Mouse (Mus musculus) heart, embryonic 14.5 days (tissue): ENCODE data around the gene Stk36. TPM values are rescaled to one million over a fixed set of nuclear protein-coding genes. Genes with fewer than 3 reads are reported as not detected.

Source experiments
- ATAC-seq: fragments of 200-750 bp; cut with Nextera tagmentation; 2 replicates; pipeline ENCODE4 v1.8.0; 2017; ENCODE audit warnings: low read depth, moderate TSS enrichment; ENCODE audit not compliant: insufficient number of reproducible peaks, insufficient read depth, low FRiP score
- H3K27ac ChIP-seq, 2 experiments: fragments of 200-500 bp in 1 of 2; fragments of 300-500 bp in 1 of 2; sonication (generic) in 1 of 2; replicated peaks in 1 of 2; 2 replicates each; pipeline ENCODE4 v1.5.1; 2012 to 2014; ENCODE audit warnings: low read depth in 2 of 2, low read length in 2 of 2, control low read depth in 1 of 2, mild to moderate bottlenecking in 1 of 2, mixed read lengths in 1 of 2; ENCODE audit not compliant: control insufficient read depth in 1 of 2, insufficient read depth in 1 of 2
- H3K27me3 ChIP-seq: fragments of 300-500 bp; sonication (generic); 2 replicates; pipeline ENCODE4 v1.6.1; 2014; ENCODE audit warnings: mild to moderate bottlenecking, low read length, control low read depth; ENCODE audit not compliant: control insufficient read depth, insufficient read depth
- H3K36me3 ChIP-seq: fragments of 300-500 bp; sonication (generic); 2 replicates; pipeline ENCODE4 v1.6.1; 2014; ENCODE audit warnings: mild to moderate bottlenecking, control low read depth, low read length, mixed read lengths; ENCODE audit not compliant: control insufficient read depth, insufficient read depth
- H3K4me1 ChIP-seq, 2 experiments: fragments of 200-500 bp in 1 of 2; fragments of 300-500 bp in 1 of 2; sonication (generic) in 1 of 2; 2 replicates each; pipeline ENCODE4 v1.6.1; 2012 to 2014; ENCODE audit warnings: low read length in 2 of 2, control low read depth in 1 of 2, mixed read lengths in 1 of 2; ENCODE audit not compliant: control insufficient read depth in 2 of 2, insufficient read depth in 2 of 2
- H3K4me2 ChIP-seq: fragments of 300-500 bp; sonication (generic); 2 replicates; pipeline ENCODE4 v1.6.1; 2014; ENCODE audit warnings: mild to moderate bottlenecking, low read length
- H3K4me3 ChIP-seq, 2 experiments: fragments of 200-500 bp in 1 of 2; fragments of 300-500 bp in 1 of 2; sonication (generic) in 1 of 2; 2 replicates each; pipeline ENCODE4 v1.5.1; 2012 to 2014; ENCODE audit warnings: low read length in 2 of 2, mild to moderate bottlenecking in 2 of 2, control low read depth in 1 of 2, low read depth in 1 of 2, moderate library complexity in 1 of 2; ENCODE audit not compliant: control insufficient read depth in 1 of 2, insufficient read depth in 1 of 2
- H3K9ac ChIP-seq: fragments of 300-500 bp; sonication (generic); 2 replicates; pipeline ENCODE4 v1.6.1; 2014; ENCODE audit warnings: mild to moderate bottlenecking, low read length
- H3K9me3 ChIP-seq: fragments of 300-500 bp; sonication (generic); 2 replicates; pipeline ENCODE4 v1.6.1; 2016; ENCODE audit warnings: low read length, control low read depth; ENCODE audit not compliant: control insufficient read depth
- WGBS: fragments of 180-500 bp; shearing (Covaris S2); extraction: QIAGEN DNeasy Blood & Tissue Kit; methylation state at CpG from one replicate; pipeline ENCODE4 v1.1.7; 2014; 5-methylcytosine and 5-hydroxymethylcytosine counted together
- polyA plus RNA-seq: library from polyadenylated mRNA; unstranded; fragments of >200 nt; fragmentation: Nextera tagmentation; extraction: Ambion mirVana; gene quantifications from 2 replicates; pipeline ENCODE4 v1.2.1, GENCODE M21; 2014

Gene Stk36
- polyA plus RNA-seq, 1 experiment from 2014 or later = 2.5 TPM

DNA sequence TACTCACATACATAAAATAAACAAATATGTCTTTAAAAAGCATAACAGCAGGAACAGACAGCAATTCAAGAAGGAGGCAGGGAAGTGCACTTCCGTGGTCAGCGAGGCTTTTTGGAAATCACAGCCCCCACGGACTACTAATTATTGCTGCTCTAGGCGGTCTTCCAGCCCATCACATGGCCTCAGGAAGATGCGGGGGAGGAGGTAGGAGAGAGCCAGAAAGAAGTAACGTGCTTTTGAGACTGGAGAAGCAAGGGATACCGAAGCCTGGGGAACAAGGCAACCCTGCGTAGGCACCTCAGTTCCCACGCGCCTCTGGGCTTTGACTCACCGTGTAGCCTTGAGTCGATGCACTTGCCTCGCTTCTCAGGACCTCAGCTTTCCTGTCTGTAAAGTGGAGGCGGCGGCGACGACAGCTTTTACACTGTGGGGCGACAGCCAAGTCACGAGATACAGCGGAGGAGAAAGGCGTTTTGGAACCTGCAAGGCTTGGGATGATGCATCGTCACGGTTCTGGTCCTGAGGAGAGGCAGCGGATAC, 13.9 kb upstream of the Stk36 start:
- Histone ChIP-seq H3K36me3 (peaks cover 49% of the 10 kb centered on the region), H3K27ac (peak overlapping the region; percentile 67 to 85), H3K4me3 (peak overlapping the region; percentile 80 to 90), H3K9ac (peak overlapping the region; percentile 84), H3K4me2 (peak overlapping the region; percentile 94), H3K4me1 (peaks cover 5 to 30% of the 10 kb centered on the region in 2 experiments; a peak in 3 of 4 replicates), H3K9me3 (no peaks in the 10 kb centered on the region), H3K27me3 (no peaks in the 10 kb centered on the region)
- 1% methylated on average over 24 of the region's 24 CpGs for WGBS
- ATAC-seq = no peak

GRCm38 (mm10) chr1:74587773-74588445, 13.3 kb upstream of the Stk36 start, which contains the start of the genes Zfp142 and Bcs1l:
TSS of gene Zfp142 (minus strand) at chr1:74588246.
TSS of gene Bcs1l (plus strand) at chr1:74588289.
- H3K4me3 ChIP-seq = peak within 1 kb of the TSS; percentile 90 to 96
- ATAC-seq = peak; percentile 98
- H3K27me3 ChIP-seq = no peaks in the 10 kb centered on the region
- H3K4me1 ChIP-seq = peaks cover 5 to 30% of the 10 kb centered on the region in 2 experiments; a peak in 3 of 4 replicates
- H3K9me3 ChIP-seq = no peaks in the 10 kb centered on the region
- H3K4me2 ChIP-seq = peak within 1 kb of the TSS; percentile 94
- under 1% methylated on average over 47 of the region's 48 CpGs for WGBS
- H3K27ac ChIP-seq = peak within 1 kb of the TSS; percentile 78 to 85
- H3K9ac ChIP-seq = peak within 1 kb of the TSS; percentile 84
- peaks cover 46% of the 10 kb centered on the region for H3K36me3 ChIP-seq

- 81% methylated on average over 8 of the region's 8 CpGs for WGBS
- Histone ChIP-seq H3K4me1 (no peaks in the 10 kb centered on the region), H3K4me2 (no peak overlapping the region), H3K36me3 (peaks cover 88% of the 10 kb centered on the region), H3K27ac (no peak overlapping the region), H3K9ac (no peak overlapping the region), H3K9me3 (no peaks in the 10 kb centered on the region), H3K27me3 (no peaks in the 10 kb centered on the region), H3K4me3 (no peak overlapping the region)
- ATAC-seq = no peak
These were observed 6.8 kb upstream of the Stk36 start for GRCm38 (mm10) chr1:74594434-74594833.

GRCm38 (mm10) chr1:74600501-74601266, 561 bp upstream of the Stk36 start:
- Histone ChIP-seq H3K4me2 (peak overlapping the region; percentile 84), H3K4me3 (peak overlapping the region; percentile 78 to 86), H3K9me3 (no peaks in the 10 kb centered on the region), H3K4me1 (peaks cover 0 to 12% of the 10 kb centered on the region in 2 experiments; a peak in 2 of 4 replicates), H3K27me3 (no peaks in the 10 kb centered on the region), H3K27ac (peak overlapping the region; percentile 30 to 34; a peak in 2 of 4 replicates), H3K36me3 (peaks cover 33% of the 10 kb centered on the region), H3K9ac (peak overlapping the region; percentile 87)
- 0 out of 2 replicates have a peak, but pooled peaks have one; percentile 16 for ATAC-seq
- WGBS = 9% methylated on average over 26 of the region's 26 CpGs

GRCm38 (mm10) chr1:74624183-74624582, 22.9 kb downstream of the Stk36 start:
- Histone ChIP-seq H3K9ac (no peak overlapping the region), H3K4me2 (no peak overlapping the region), H3K4me3 (no peak overlapping the region), H3K27ac (no peak overlapping the region), H3K36me3 (no peaks in the 10 kb centered on the region), H3K27me3 (no peaks in the 10 kb centered on the region), H3K9me3 (no peaks in the 10 kb centered on the region), H3K4me1 (peaks cover 0 to 2% of the 10 kb centered on the region in 2 experiments; a peak in 1 of 4 replicates)
- ATAC-seq = no peak
- 95% methylated on average over 1 of the region's 1 CpGs for WGBS

GRCm38 (mm10) chr1:74626076-74626475, 24.8 kb downstream of the Stk36 start:
- Histone ChIP-seq H3K27me3 (no peaks in the 10 kb centered on the region), H3K4me2 (no peak overlapping the region), H3K4me3 (no peak overlapping the region), H3K27ac (no peak overlapping the region), H3K4me1 (peaks cover 0 to 2% of the 10 kb centered on the region in 2 experiments; a peak in 1 of 4 replicates), H3K9me3 (no peaks in the 10 kb centered on the region), H3K9ac (no peak overlapping the region), H3K36me3 (no peaks in the 10 kb centered on the region)
- no peak for ATAC-seq
- 56% methylated on average over 4 of the region's 4 CpGs for WGBS

DNA sequence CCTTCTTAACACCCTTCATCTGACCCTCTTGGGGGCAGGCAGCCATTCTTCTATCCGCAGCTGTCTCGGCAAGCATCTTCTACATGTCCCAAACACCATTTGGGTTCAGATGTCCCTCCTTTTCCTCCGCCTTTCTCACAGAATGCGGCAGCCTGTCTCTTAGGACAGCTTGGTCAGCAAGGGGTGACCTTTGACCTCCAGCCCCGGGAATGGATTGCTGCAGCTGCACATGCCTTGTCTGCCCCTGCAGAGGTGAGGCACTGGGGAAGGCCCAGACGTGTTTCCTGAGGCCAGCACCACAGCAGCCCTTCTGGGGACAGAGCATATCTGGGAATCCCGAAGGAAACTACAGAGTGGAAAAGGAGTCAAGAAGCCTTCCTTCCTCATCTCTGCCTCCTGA, 26.8 kb downstream of the Stk36 start:
- H3K4me1 ChIP-seq = peaks cover 0 to 2% of the 10 kb centered on the region in 2 experiments; a peak in 1 of 4 replicates
- 58% methylated on average over 7 of the region's 7 CpGs for WGBS

More for the DNA sequence above, 26.8 kb downstream of the Stk36 start:
- no peak overlapping the region for H3K27ac ChIP-seq
- H3K4me3 ChIP-seq = no peak overlapping the region
- no peak for ATAC-seq
- H3K27me3 ChIP-seq = no peaks in the 10 kb centered on the region
- no peaks in the 10 kb centered on the region for H3K9me3 ChIP-seq
- H3K36me3 ChIP-seq = no peaks in the 10 kb centered on the region
- no peak overlapping the region for H3K9ac ChIP-seq
- H3K4me2 ChIP-seq = no peak overlapping the region
